Mouse (Mus musculus): ENCODE measurements around the gene Sugp1.
"Not testable (repeated sequence)": the region's sequence is repeated elsewhere in the genome, so short reads cannot be mapped to it uniquely, and the experiment has no call there.

GRCm38 (mm10) chr8:70050434-70050833, 7.8 kb downstream of the Sugp1 start:
- TF ChIP-seq GATA1, TAL1 (IDR thresholded peaks at IDR 0.05; ENCODE audit: low read length): not testable (repeated sequence)
